25 mouse cellular contexts compared by ENCODE assay signal in the genomic region with DNA sequence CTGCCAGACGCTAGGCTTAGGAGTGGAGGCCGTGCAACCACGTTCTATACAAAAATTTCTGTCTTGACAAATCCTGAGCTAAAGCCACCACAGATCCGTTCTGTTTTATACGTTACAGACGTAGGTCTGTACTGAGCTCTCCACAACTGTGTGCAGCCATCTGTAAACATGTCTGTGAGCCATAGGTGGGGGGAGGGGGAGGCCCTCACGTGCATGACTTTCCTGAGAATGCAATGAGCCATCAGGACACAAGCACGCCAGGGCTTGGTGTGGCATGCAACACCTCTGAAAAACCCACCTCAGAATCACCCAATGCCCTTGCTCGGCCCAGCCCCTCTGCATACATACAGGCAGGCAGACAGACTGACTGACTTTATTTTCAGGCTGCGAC. TPM values are rescaled to one million over a fixed set of nuclear protein-coding genes. Genes with fewer than 3 reads are reported as not detected.
DNase-seq lines count a peak whose midpoint lies in the region; ATAC-seq and TF ChIP-seq lines count a peak whose summit lies in the region.
"Had no signal": no experiment of that assay in that cellular context is flagged by ENCODE, and none has a peak within 500 bp of the region (broad histone marks: within the 10 kb centered on the region; RNA-seq: fewer than 3 reads in every experiment).

No protein-coding gene starts in this region.

- H3K9ac ChIP-seq in hindbrain, embryonic 15.5 days = no peak overlapping the region
- H3K9ac ChIP-seq in hindbrain, embryonic 11.5 days (ENCODE audit: low read depth, low read length) = no peak overlapping the region
- no peak overlapping the region for H3K9ac ChIP-seq in CH12.LX (ENCODE audit: insufficient read depth, low read depth)
- no peak overlapping the region for H3K9ac ChIP-seq in embryonic facial prominence, embryonic 15.5 days
- H3K9ac ChIP-seq: forebrain, embryonic 15.5 days; heart, embryonic 12.5 days; liver, embryonic 15.5 days; lung, embryonic 15.5 days; midbrain, embryonic 13.5 days; neural tube, embryonic 12.5 days had no signal

- 0 out of 2 replicates have a peak, but pooled peaks have one; percentile 34 for ATAC-seq in hindbrain, embryonic 15.5 days (ENCODE audit: low FRiP score, low read depth)
- ATAC-seq in hindbrain, embryonic 11.5 days (ENCODE audit: low FRiP score) = no peak
- no peak for ATAC-seq in embryonic facial prominence, embryonic 15.5 days (ENCODE audit: insufficient number of reproducible peaks, low FRiP score, low TSS enrichment, low read depth)
- ATAC-seq: forebrain, embryonic 15.5 days; intestine, postnatal 0 days; midbrain, embryonic 13.5 days had no signal

- H3K27ac ChIP-seq in hindbrain, embryonic 15.5 days (replicated peaks) = no peak overlapping the region
- H3K27ac ChIP-seq in hindbrain, embryonic 11.5 days (ENCODE audit: low read depth, low read length) = no peak overlapping the region
- no peak overlapping the region for H3K27ac ChIP-seq in CH12.LX (ENCODE audit: insufficient read depth, low read depth)
- peak overlapping the region; percentile 12; the same call in 1 of the 2 replicates for H3K27ac ChIP-seq in embryonic facial prominence, embryonic 15.5 days (replicated peaks)
- H3K27ac ChIP-seq: forebrain, embryonic 15.5 days; liver, embryonic 15.5 days; lung, embryonic 15.5 days; midbrain, embryonic 13.5 days; neural tube, embryonic 12.5 days had no signal

- dilution Hi-C loops in CH12.LX (cut with MboI; ENCODE audit: extremely low pct_ligation_motif_present, extremely low pct_unique_long_range_greater_than_20kb, low sequenced_read_pairs) = no loop called here

- peaks cover 10% of the 10 kb centered on the region for H3K4me1 ChIP-seq in hindbrain, embryonic 15.5 days (replicated peaks)
- no peaks in the 10 kb centered on the region for H3K4me1 ChIP-seq in hindbrain, embryonic 11.5 days (replicated peaks; ENCODE audit: control insufficient read depth, insufficient read depth, low read length)
- H3K4me1 ChIP-seq in CH12.LX (ENCODE audit: control insufficient read depth in 1 of 2, insufficient read depth in 2 of 2) = peaks cover 10 to 21% of the 10 kb centered on the region in 2 experiments
- peaks cover 10% of the 10 kb centered on the region for H3K4me1 ChIP-seq in embryonic facial prominence, embryonic 15.5 days
- H3K4me1 ChIP-seq: lung, embryonic 15.5 days; neural tube, embryonic 12.5 days had no signal

- TF ChIP-seq CTCF in CH12.LX (conservative IDR thresholded peaks at IDR 0.05 in 1 of 2, IDR thresholded peaks at IDR 0.05 in 1 of 2; ENCODE audit: low read depth in 2 of 2, low read length in 2 of 2) = no peak

- TF ChIP-seq POLR2A in CH12.LX (IDR thresholded peaks at IDR 0.05; ENCODE audit: low read depth, low read length) = no peak

- TF ChIP-seq RAD21 in CH12.LX (IDR thresholded peaks at IDR 0.05; ENCODE audit: low read depth, low read length) = no peak

- no peak for TF ChIP-seq EP300 in CH12.LX (IDR thresholded peaks at IDR 0.05; ENCODE audit: low read length)

- H3K27me3 ChIP-seq in hindbrain, embryonic 15.5 days = no peaks in the 10 kb centered on the region
- no peaks in the 10 kb centered on the region for H3K27me3 ChIP-seq in hindbrain, embryonic 11.5 days (ENCODE audit: control insufficient read depth, insufficient read depth, low read length)
- H3K27me3 ChIP-seq in CH12.LX (replicated peaks) = no peaks in the 10 kb centered on the region
- no peaks in the 10 kb centered on the region for H3K27me3 ChIP-seq in embryonic facial prominence, embryonic 15.5 days
- H3K27me3 ChIP-seq: forebrain, embryonic 15.5 days; heart, embryonic 12.5 days; lung, embryonic 15.5 days; midbrain, embryonic 13.5 days; neural tube, embryonic 12.5 days had no signal

- no peaks in the 10 kb centered on the region for H3K36me3 ChIP-seq in hindbrain, embryonic 15.5 days
- H3K36me3 ChIP-seq in hindbrain, embryonic 11.5 days (ENCODE audit: control insufficient read depth, insufficient read depth, low read length) = no peaks in the 10 kb centered on the region
- H3K36me3 ChIP-seq in CH12.LX (replicated peaks in 1 of 2; ENCODE audit: control insufficient read depth in 1 of 2, insufficient read depth in 1 of 2, low read length in 1 of 2) = peaks cover 0 to 4% of the 10 kb centered on the region in 2 experiments
- no peaks in the 10 kb centered on the region for H3K36me3 ChIP-seq in embryonic facial prominence, embryonic 15.5 days
- H3K36me3 ChIP-seq: forebrain, embryonic 15.5 days; heart, embryonic 12.5 days; liver, embryonic 15.5 days; lung, embryonic 15.5 days; midbrain, embryonic 13.5 days; neural tube, embryonic 12.5 days had no signal

- no peak for DNase-seq in hindbrain, embryonic 11.5 days (ENCODE audit: low spot score)
- peak; percentile 17 to 51 for DNase-seq in kidney, postnatal 4 days
- DNase-seq in kidney, adult 11 months = no peak
- DNase-seq in CH12.LX (ENCODE audit: extremely low read depth) = no peak
- no peak for DNase-seq in urinary bladder, postnatal 25 days (ENCODE audit: low spot score)
- DNase-seq: adrenal gland, postnatal 10 days; cerebellum, adult 18-20 months; gastrocnemius, postnatal 10 days; heart, postnatal 10 days; liver; lung, postnatal 36 days; right cerebral cortex, postnatal 25 days; spleen, adult 18-20 months; thymus, postnatal 36 days had no signal

- H3K4me2 ChIP-seq in hindbrain, embryonic 15.5 days = no peak overlapping the region
- H3K4me2 ChIP-seq in hindbrain, embryonic 11.5 days (replicated peaks; ENCODE audit: low read depth, low read length) = no peak overlapping the region
- H3K4me2 ChIP-seq in CH12.LX (ENCODE audit: insufficient read depth, low read depth, poor library complexity, severe bottlenecking) = no peak overlapping the region
- no peak overlapping the region for H3K4me2 ChIP-seq in embryonic facial prominence, embryonic 15.5 days (replicated peaks)
- H3K4me2 ChIP-seq: forebrain, embryonic 15.5 days; heart, embryonic 12.5 days; liver, embryonic 15.5 days; lung, embryonic 15.5 days; midbrain, embryonic 13.5 days; neural tube, embryonic 12.5 days had no signal

- H3K9me3 ChIP-seq in hindbrain, embryonic 15.5 days = no peaks in the 10 kb centered on the region
- no peaks in the 10 kb centered on the region for H3K9me3 ChIP-seq in hindbrain, embryonic 11.5 days (ENCODE audit: control insufficient read depth, low read length)
- no peaks in the 10 kb centered on the region for H3K9me3 ChIP-seq in CH12.LX (replicated peaks; ENCODE audit: low read length)
- no peaks in the 10 kb centered on the region for H3K9me3 ChIP-seq in embryonic facial prominence, embryonic 15.5 days (replicated peaks)
- H3K9me3 ChIP-seq: forebrain, embryonic 15.5 days; heart, embryonic 12.5 days; liver, embryonic 15.5 days; lung, embryonic 15.5 days; megakaryocyte, embryonic 14.5 days; midbrain, embryonic 13.5 days; neural tube, embryonic 12.5 days had no signal

- no peak overlapping the region for H3K4me3 ChIP-seq in hindbrain, embryonic 15.5 days
- H3K4me3 ChIP-seq in hindbrain, embryonic 11.5 days (ENCODE audit: low read depth, low read length) = no peak overlapping the region
- no peak overlapping the region for H3K4me3 ChIP-seq in CH12.LX (replicated peaks in 1 of 3; ENCODE audit: low read depth in 2 of 3, low read length in 2 of 3, poor library complexity in 1 of 3)
- H3K4me3 ChIP-seq in embryonic facial prominence, embryonic 15.5 days (replicated peaks) = no peak overlapping the region
- H3K4me3 ChIP-seq: forebrain, embryonic 15.5 days; heart, embryonic 12.5 days; liver, embryonic 15.5 days; lung, embryonic 15.5 days; midbrain, embryonic 13.5 days; neural tube, embryonic 12.5 days had no signal

- in situ Hi-C loops in CH12.LX (cut with MboI; ENCODE audit: low pct_ligation_motif_present, low pct_unique_long_range_greater_than_20kb, low sequenced_read_pairs) = no loop called here

- no peaks in the 10 kb centered on the region for H3K79me2 ChIP-seq in CH12.LX (replicated peaks; ENCODE audit: control insufficient read depth, extremely low read depth, insufficient read depth, poor library complexity, severe bottlenecking)

- 70% methylated on average over 10 of the region's 10 CpGs for WGBS in hindbrain, embryonic 15.5 days
- 78% methylated on average over 10 of the region's 10 CpGs for WGBS in hindbrain, embryonic 11.5 days
- WGBS in embryonic facial prominence, embryonic 15.5 days = 41% methylated on average over 10 of the region's 10 CpGs

TF ChIP-seq in CH12.LX, 34 proteins besides CTCF, POLR2A, EP300 and RAD21 (continues in another document):
- peak; percentile 82 for TF ChIP-seq BHLHE40 (IDR thresholded peaks at IDR 0.05; ENCODE audit: low read depth, low read length)
- no peak for TF ChIP-seq NELFE (IDR thresholded peaks at IDR 0.05; ENCODE audit: low read depth, low read length)

RNA-seq across cellular contexts. Expression of a gene that starts 20.1 kb away (rescaled TPM):
- 845 and 859 TPM in 2 replicates for polyA plus RNA-seq in hindbrain, embryonic 15.5 days (2015; fragmentation: Nextera tagmentation; extraction: Ambion mirVana)
- 526 and 624 TPM in 2 replicates for polyA plus RNA-seq in hindbrain, embryonic 11.5 days (2014; fragmentation: Nextera tagmentation; extraction: Ambion mirVana)
- total RNA-seq in CH12.LX (2012; rRNA removed) = 65.2 and 74.5 TPM in 2 replicates
- total RNA-seq in CH12.LX (2014; rRNA removed) = 59.0 TPM in 2 replicates
- polyA plus RNA-seq in CH12.LX (2012; ENCODE audit: insufficient read length, low read depth) = 67.7 and 73.4 TPM in 2 replicates
- polyA plus RNA-seq in embryonic facial prominence, embryonic 15.5 days (2015; fragmentation: Nextera tagmentation; extraction: Ambion mirVana) = 222 and 228 TPM in 2 replicates

RNA-seq across cellular contexts. Expression of a gene that starts 21.4 kb away (rescaled TPM):
- polyA plus RNA-seq in hindbrain, embryonic 15.5 days (2015; fragmentation: Nextera tagmentation; extraction: Ambion mirVana) = 104 and 127 TPM in 2 replicates
- 77.0 and 90.9 TPM in 2 replicates for polyA plus RNA-seq in hindbrain, embryonic 11.5 days (2014; fragmentation: Nextera tagmentation; extraction: Ambion mirVana)
- total RNA-seq in CH12.LX (2012; rRNA removed) (55.9 and 63.8 TPM in 2 replicates), CH12.LX (2014; rRNA removed) (163 and 167 TPM in 2 replicates)
- polyA plus RNA-seq in CH12.LX (2012; ENCODE audit: insufficient read length, low read depth) = 103 and 104 TPM in 2 replicates
- polyA plus RNA-seq in embryonic facial prominence, embryonic 15.5 days (2015; fragmentation: Nextera tagmentation; extraction: Ambion mirVana) = 127 TPM in 2 replicates

RNA-seq across cellular contexts. Expression of a gene that starts 22.1 kb away (rescaled TPM):
- polyA plus RNA-seq in hindbrain, embryonic 15.5 days (2015; fragmentation: Nextera tagmentation; extraction: Ambion mirVana) = 0.94 and 1.1 TPM in 2 replicates
- polyA plus RNA-seq in hindbrain, embryonic 11.5 days (2014; fragmentation: Nextera tagmentation; extraction: Ambion mirVana) = 5.7 and 6.9 TPM in 2 replicates
- 6.1 and 6.5 TPM in 2 replicates for total RNA-seq in CH12.LX (2012; rRNA removed)
- total RNA-seq in CH12.LX (2014; rRNA removed) = 0.20 and 0.28 TPM in 2 replicates
- polyA plus RNA-seq in CH12.LX (2012; ENCODE audit: insufficient read length, low read depth) = 1.0 and 1.3 TPM in 2 replicates
- polyA plus RNA-seq in embryonic facial prominence, embryonic 15.5 days (2015; fragmentation: Nextera tagmentation; extraction: Ambion mirVana) = 4.6 and 6.0 TPM in 2 replicates
- total RNA-seq: granulocyte monocyte progenitor cell, adult 5-6 weeks had no signal

RNA-seq across cellular contexts. Expression of a gene that starts 36.9 kb away (rescaled TPM):
- polyA plus RNA-seq in hindbrain, embryonic 15.5 days (2015; fragmentation: Nextera tagmentation; extraction: Ambion mirVana) = 9.4 and 9.6 TPM in 2 replicates
- 8.9 TPM in 2 replicates for polyA plus RNA-seq in hindbrain, embryonic 11.5 days (2014; fragmentation: Nextera tagmentation; extraction: Ambion mirVana)
- 7.8 and 9.4 TPM in 2 replicates for total RNA-seq in CH12.LX (2012; rRNA removed)
- 4.2 and 5.3 TPM in 2 replicates for total RNA-seq in CH12.LX (2014; rRNA removed)
- polyA plus RNA-seq in CH12.LX (2012; ENCODE audit: insufficient read length, low read depth) = 11.3 and 12.5 TPM in 2 replicates
- 9.2 and 11.1 TPM in 2 replicates for polyA plus RNA-seq in embryonic facial prominence, embryonic 15.5 days (2015; fragmentation: Nextera tagmentation; extraction: Ambion mirVana)

Comparison
In these comparisons a context has a peak if more than half of its experiments do, and no peak if none do; other contexts are left out.
1. DNase-seq: peak in kidney, postnatal 4 days (2 of 2); none in hindbrain, embryonic 11.5 days (single experiment), kidney, adult 11 months (single experiment), CH12.LX (single experiment) and urinary bladder, postnatal 25 days (single experiment).